Mouse (Mus musculus) cerebellum, adult 9-11 months (tissue): ENCODE measurements around the gene Pxk.
"Not testable (repeated sequence)": the region's sequence is repeated elsewhere in the genome, so short reads cannot be mapped to it uniquely, and the experiment has no call there.

Source experiments
- DNase-seq: peaks from one replicate; pipeline ENCODE4 v3.0.0; 2022

Gene Pxk

GRCm38 (mm10) chr14:8108047-8108446 lies 10.0 kb downstream of the Pxk start:
- DNase-seq, result no peak

GRCm38 (mm10) chr14:8108976-8109375 lies 11.0 kb downstream of the Pxk start:
- no peak for DNase-seq

- no peak for DNase-seq
Observed at GRCm38 (mm10) chr14:8111545-8111944, 13.5 kb downstream of the Pxk start.

GRCm38 (mm10) chr14:8112036-8112435 lies 14.0 kb downstream of the Pxk start:
- DNase-seq, result no peak

- peak; percentile 43 for DNase-seq
Observed at GRCm38 (mm10) chr14:8113616-8114015, 15.6 kb downstream of the Pxk start.

- DNase-seq, result no peak
Observed at GRCm38 (mm10) chr14:8114306-8114705, 16.3 kb downstream of the Pxk start.

GRCm38 (mm10) chr14:8114756-8115155 lies 16.7 kb downstream of the Pxk start:
- no peak for DNase-seq

- DNase-seq, result no peak
Observed at GRCm38 (mm10) chr14:8115772-8116171, 17.8 kb downstream of the Pxk start.

- DNase-seq, result no peak
Observed at GRCm38 (mm10) chr14:8117371-8117770, 19.4 kb downstream of the Pxk start.

GRCm38 (mm10) chr14:8119454-8119853 lies 21.4 kb downstream of the Pxk start:
- no peak for DNase-seq

GRCm38 (mm10) chr14:8119904-8120303 lies 21.9 kb downstream of the Pxk start:
- no peak for DNase-seq

- peak; percentile 59 for DNase-seq
Observed at GRCm38 (mm10) chr14:8123141-8123540, 25.1 kb downstream of the Pxk start.

- not testable (repeated sequence) for DNase-seq
Observed at GRCm38 (mm10) chr14:8123611-8124010, 25.6 kb downstream of the Pxk start.

GRCm38 (mm10) chr14:8124046-8124881 lies 26.3 kb downstream of the Pxk start:
- DNase-seq, result no peak

GRCm38 (mm10) chr14:8127971-8128370 lies 30.0 kb downstream of the Pxk start:
- no peak for DNase-seq

- DNase-seq, result no peak
Observed at GRCm38 (mm10) chr14:8132789-8133188, 34.8 kb downstream of the Pxk start.

GRCm38 (mm10) chr14:8134234-8134633 lies 36.2 kb downstream of the Pxk start:
- no peak for DNase-seq

GRCm38 (mm10) chr14:8135130-8135529 lies 37.1 kb downstream of the Pxk start:
- DNase-seq, result peak; percentile 65

- no peak for DNase-seq
Observed at GRCm38 (mm10) chr14:8139724-8140710, 42.0 kb downstream of the Pxk start.

- no peak for DNase-seq
Observed at GRCm38 (mm10) chr14:8141131-8141530, 43.1 kb downstream of the Pxk start.

GRCm38 (mm10) chr14:8145594-8146558 lies 47.9 kb downstream of the Pxk start:
- DNase-seq, result no peak

GRCm38 (mm10) chr14:8146611-8147223 lies 48.7 kb downstream of the Pxk start:
- no peak for DNase-seq
